Mouse (Mus musculus) C2C12 (cell line): Measurements from ENCODE around the gene Phlpp1.

ENCODE experiments used
- CTCF ChIP-seq: IDR thresholded peaks from one replicate; pipeline ENCODE4 v1.5.1; 2011; ENCODE audit not compliant: control insufficient read depth, insufficient read depth, insufficient read length
- FOSL1 ChIP-seq: IDR thresholded peaks from one replicate; pipeline ENCODE4 v1.8.0; 2011; ENCODE audit warnings: mild to moderate bottlenecking, low read length; ENCODE audit not compliant: poor library complexity, insufficient read depth, severe bottlenecking
- MAX ChIP-seq: IDR thresholded peaks from one replicate; pipeline ENCODE4 v1.6.1; 2011; ENCODE audit warnings: mild to moderate bottlenecking, control low read depth
- MYOD1 ChIP-seq: IDR thresholded peaks from one replicate; pipeline ENCODE4 v1.6.1; 2011; ENCODE audit warnings: low read depth; ENCODE audit not compliant: control insufficient read depth, insufficient read length
- USF1 ChIP-seq: IDR thresholded peaks from one replicate; pipeline ENCODE4 v1.6.1; 2011; ENCODE audit warnings: low read depth, mild to moderate bottlenecking, control low read depth, moderate library complexity

DNA sequence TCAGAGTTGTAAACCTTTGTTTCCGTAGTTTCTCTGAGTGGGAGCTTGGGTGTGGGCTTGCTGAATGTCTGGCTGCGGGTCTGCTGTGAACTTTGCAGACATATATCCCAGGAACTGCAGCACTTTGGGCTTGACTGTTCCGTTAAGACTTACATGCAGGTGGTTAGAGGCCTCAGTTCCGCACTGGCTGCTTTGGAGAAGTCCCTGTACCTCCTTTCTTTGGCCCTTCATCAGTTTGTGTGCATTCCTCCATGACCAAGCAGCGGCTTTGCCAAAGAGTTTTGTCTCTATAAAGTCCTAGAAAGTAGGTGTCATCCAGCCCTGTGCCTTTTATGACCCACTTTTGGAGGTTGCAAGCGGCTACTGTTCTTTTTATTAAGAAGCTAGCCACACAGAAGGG, 102.2 kb downstream of the Phlpp1 start:
- TF ChIP-seq CTCF (no peak), MYOD1 (no peak), FOSL1 (no peak), MAX (no peak), USF1 (no peak)
